21 mouse cellular contexts compared by ENCODE assay signal in the genomic region with DNA sequence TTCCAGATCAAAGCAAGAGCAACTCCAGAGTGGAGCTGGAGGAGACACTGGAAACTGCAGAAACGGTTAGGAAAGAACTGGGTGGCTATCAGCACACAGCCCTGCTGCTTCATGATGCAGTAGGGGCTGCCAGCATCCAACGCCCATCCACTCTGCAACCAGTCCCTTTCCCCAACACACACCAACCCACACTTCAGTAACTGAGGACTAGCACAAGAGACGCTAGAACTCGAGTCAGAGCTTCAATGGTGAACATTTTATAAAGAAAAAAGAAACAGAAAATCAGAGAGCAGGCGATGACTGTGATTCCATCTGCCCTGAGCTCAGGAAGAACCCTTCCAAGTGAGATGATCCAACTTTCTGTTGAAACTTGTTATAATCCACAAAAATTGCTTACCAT. TPM values are rescaled to one million over a fixed set of nuclear protein-coding genes. Genes with fewer than 3 reads are reported as not detected.
DNase-seq lines count a peak whose midpoint lies in the region; ATAC-seq and TF ChIP-seq lines count a peak whose summit lies in the region.
"Had no signal": no experiment of that assay in that cellular context is flagged by ENCODE, and none has a peak within 500 bp of the region (broad histone marks: within the 10 kb centered on the region; RNA-seq: fewer than 3 reads in every experiment).

No protein-coding gene starts in this region.

- peaks cover 91% of the 10 kb centered on the region for H3K36me3 ChIP-seq in megakaryocyte, embryonic 14.5 days (replicated peaks; ENCODE audit: low read length)
- no peaks in the 10 kb centered on the region for H3K36me3 ChIP-seq in stomach, embryonic 14.5 days (ENCODE audit: control insufficient read depth, insufficient read depth, low read length)
- H3K36me3 ChIP-seq in stomach, postnatal 0 days (ENCODE audit: control insufficient read depth, insufficient read depth, low read length): no peaks in the 10 kb centered on the region
- H3K36me3 ChIP-seq: embryonic facial prominence, embryonic 10.5 days; heart, embryonic 13.5 days; hindbrain, embryonic 15.5 days had no signal

- no peak overlapping the region for H3K4me2 ChIP-seq in stomach, embryonic 14.5 days (replicated peaks; ENCODE audit: low read depth, low read length)
- H3K4me2 ChIP-seq in stomach, postnatal 0 days (replicated peaks; ENCODE audit: low read depth): no peak overlapping the region
- H3K4me2 ChIP-seq: forebrain, embryonic 13.5 days; heart, embryonic 13.5 days; hindbrain, embryonic 15.5 days had no signal

- peaks cover 98% of the 10 kb centered on the region for H3K4me1 ChIP-seq in megakaryocyte, embryonic 14.5 days
- H3K4me1 ChIP-seq in stomach, embryonic 14.5 days (ENCODE audit: control insufficient read depth, insufficient read depth, low read length): peaks cover 25% of the 10 kb centered on the region
- H3K4me1 ChIP-seq in stomach, postnatal 0 days (replicated peaks; ENCODE audit: control insufficient read depth, insufficient read depth): no peaks in the 10 kb centered on the region
- H3K4me1 ChIP-seq: forebrain, embryonic 13.5 days; hindbrain, embryonic 15.5 days had no signal

- H3K9me3 ChIP-seq in megakaryocyte, embryonic 14.5 days: no peaks in the 10 kb centered on the region
- no peaks in the 10 kb centered on the region for H3K9me3 ChIP-seq in stomach, embryonic 14.5 days (ENCODE audit: control insufficient read depth, low read depth, low read length)
- no peaks in the 10 kb centered on the region for H3K9me3 ChIP-seq in stomach, postnatal 0 days (ENCODE audit: control insufficient read depth, low read length)
- H3K9me3 ChIP-seq: embryonic facial prominence, embryonic 10.5 days; forebrain, embryonic 13.5 days; heart, embryonic 13.5 days; hindbrain, embryonic 15.5 days had no signal

- 67% methylated on average over 5 of the region's 5 CpGs for WGBS in stomach, embryonic 14.5 days
- 63% methylated on average over 5 of the region's 5 CpGs for WGBS in stomach, postnatal 0 days

- no peak for TF ChIP-seq CTCF in stomach, postnatal 0 days (IDR thresholded peaks at IDR 0.05; ENCODE audit: low read depth)

- peak; percentile 89 for ATAC-seq in frontal cortex, adult (ENCODE audit: low TSS enrichment)
- no peak for ATAC-seq in megakaryocyte, adult 5-6 weeks (ENCODE audit: poor library complexity, severe bottlenecking)
- no peak for ATAC-seq in stomach, embryonic 14.5 days (ENCODE audit: insufficient number of reproducible peaks, insufficient read depth, low FRiP score, low read depth)
- no peak for ATAC-seq in stomach, postnatal 0 days (ENCODE audit: low FRiP score, low TSS enrichment)
- ATAC-seq: forebrain, embryonic 13.5 days; forebrain, postnatal 0 days had no signal

- H3K9ac ChIP-seq in stomach, embryonic 14.5 days (replicated peaks; ENCODE audit: low read depth, low read length): no peak overlapping the region
- H3K9ac ChIP-seq in stomach, postnatal 0 days (ENCODE audit: low read length): no peak overlapping the region
- H3K9ac ChIP-seq: forebrain, embryonic 13.5 days; forebrain, postnatal 0 days; heart, embryonic 13.5 days; hindbrain, embryonic 15.5 days had no signal

- no peak for TF ChIP-seq EP300 in stomach, postnatal 0 days (optimal IDR thresholded peaks at IDR 0.05)

- DNase-seq in frontal cortex, postnatal 10 days (ENCODE audit: low spot score in 2 of 2): no peak
- no peak for DNase-seq in stomach, postnatal 0 days (ENCODE audit: low spot score)
- no peak for DNase-seq in thymus, adult 18-20 months
- DNase-seq: adrenal gland, postnatal 10 days; B cell, adult 2 months; cerebellum, adult 11-12 months; cerebellum, postnatal 10 days; forebrain, postnatal 0 days; gastrocnemius, postnatal 36 days; heart, adult 11 months; heart, postnatal 36 days had no signal

- peak overlapping the region; percentile 52; the same call in 1 of the 2 replicates for H3K27ac ChIP-seq in stomach, embryonic 14.5 days (ENCODE audit: low read length)
- no peak overlapping the region for H3K27ac ChIP-seq in stomach, postnatal 0 days (replicated peaks)
- H3K27ac ChIP-seq: embryonic facial prominence, embryonic 10.5 days; forebrain, embryonic 13.5 days; heart, embryonic 13.5 days; hindbrain, embryonic 15.5 days had no signal

- H3K27me3 ChIP-seq in megakaryocyte, embryonic 14.5 days (replicated peaks): no peaks in the 10 kb centered on the region
- no peaks in the 10 kb centered on the region for H3K27me3 ChIP-seq in stomach, embryonic 14.5 days (ENCODE audit: control insufficient read depth, insufficient read depth, low read length)
- H3K27me3 ChIP-seq in stomach, postnatal 0 days (ENCODE audit: control insufficient read depth, insufficient read depth, low read length): no peaks in the 10 kb centered on the region
- H3K27me3 ChIP-seq: forebrain, embryonic 13.5 days; heart, embryonic 13.5 days; hindbrain, embryonic 15.5 days had no signal

- H3K4me3 ChIP-seq in megakaryocyte, embryonic 14.5 days (replicated peaks): peak overlapping the region; percentile 85
- H3K4me3 ChIP-seq in stomach, embryonic 14.5 days (ENCODE audit: low read depth, low read length): no peak overlapping the region
- H3K4me3 ChIP-seq in stomach, postnatal 0 days (ENCODE audit: low read depth, low read length): no peak overlapping the region
- H3K4me3 ChIP-seq: embryonic facial prominence, embryonic 10.5 days; forebrain, embryonic 13.5 days; heart, embryonic 13.5 days; hindbrain, embryonic 15.5 days had no signal

RNA-seq across cellular contexts. Expression of gene Apoh, which starts 30.6 kb away (rescaled TPM):
- not detected in 2 replicates for polyA plus RNA-seq in megakaryocyte, embryonic 14.5 days (2012; ENCODE audit: insufficient read depth, low replicate concordance)
- total RNA-seq in megakaryocyte, adult 5-6 weeks (2015): not detected in 2 replicates
- not detected in 2 replicates for total RNA-seq in megakaryocyte, adult 5-6 weeks (2017)
- 0.28 and 0.69 TPM in 2 replicates for polyA plus RNA-seq in stomach, embryonic 14.5 days (2014; fragmentation: Nextera tagmentation; extraction: Ambion mirVana)
- polyA plus RNA-seq in stomach, postnatal 0 days (2015; fragmentation: Nextera tagmentation; extraction: Ambion mirVana): 3.3 and 7.0 TPM in 2 replicates
- total RNA-seq: heart, postnatal 36 days; MEL had no signal
- polyA plus RNA-seq: CD4-positive, CD25-positive, alpha-beta regulatory T cell, adult 4 months; embryonic facial prominence, embryonic 10.5 days had no signal

RNA-seq across cellular contexts. Expression of gene Prkca, which starts 31.2 kb away (rescaled TPM):
- 35.7 and 36.2 TPM in 2 replicates for polyA plus RNA-seq in megakaryocyte, embryonic 14.5 days (2012; ENCODE audit: insufficient read depth, low replicate concordance)
- total RNA-seq in megakaryocyte, adult 5-6 weeks (2015): 6.4 and 6.9 TPM in 2 replicates
- total RNA-seq in megakaryocyte, adult 5-6 weeks (2017): 1.6 and 4.3 TPM in 2 replicates
- polyA plus RNA-seq in stomach, embryonic 14.5 days (2014; fragmentation: Nextera tagmentation; extraction: Ambion mirVana): 8.6 and 9.1 TPM in 2 replicates
- 3.7 and 5.1 TPM in 2 replicates for polyA plus RNA-seq in stomach, postnatal 0 days (2015; fragmentation: Nextera tagmentation; extraction: Ambion mirVana)
